Mouse (Mus musculus) stomach, embryonic 14.5 days (tissue): ENCODE measurements around the gene Ntrk2. TPM values are rescaled to one million over a fixed set of nuclear protein-coding genes. Genes with fewer than 3 reads are reported as not detected.

Experiments
- ATAC-seq: fragments of 200-750 bp; cut with Nextera tagmentation; 2 replicates; pipeline ENCODE4 v1.8.0; 2017; ENCODE audit warnings: low read depth, moderate TSS enrichment; ENCODE audit not compliant: insufficient number of reproducible peaks, insufficient read depth, low FRiP score
- H3K27ac ChIP-seq: fragments of 300-500 bp; sonication (generic); 2 replicates; pipeline ENCODE4 v1.5.1; 2014; ENCODE audit warnings: mild to moderate bottlenecking, low read length, moderate library complexity, mixed read lengths
- H3K27me3 ChIP-seq: fragments of 300-500 bp; sonication (generic); 2 replicates; pipeline ENCODE4 v1.6.1; 2014; ENCODE audit warnings: low read length, control low read depth, mixed read lengths; ENCODE audit not compliant: control insufficient read depth, insufficient read depth
- H3K36me3 ChIP-seq: fragments of 300-500 bp; sonication (generic); 2 replicates; pipeline ENCODE4 v1.6.1; 2014; ENCODE audit warnings: mild to moderate bottlenecking, control low read depth, low read length, moderate library complexity, mixed read lengths; ENCODE audit not compliant: control insufficient read depth, insufficient read depth
- H3K4me1 ChIP-seq: fragments of 300-500 bp; sonication (generic); 2 replicates; pipeline ENCODE4 v1.6.1; 2014; ENCODE audit warnings: low read length, control low read depth, mixed read lengths; ENCODE audit not compliant: control insufficient read depth, insufficient read depth
- H3K4me2 ChIP-seq: fragments of 300-500 bp; sonication (generic); replicated peaks from 2 replicates; pipeline ENCODE4 v1.6.1; 2014; ENCODE audit warnings: low read depth, low read length, control low read depth
- H3K4me3 ChIP-seq: fragments of 300-500 bp; sonication (generic); 2 replicates; pipeline ENCODE4 v1.5.1; 2014; ENCODE audit warnings: low read depth, low read length, control low read depth
- H3K9ac ChIP-seq: fragments of 300-500 bp; sonication (generic); replicated peaks from 2 replicates; pipeline ENCODE4 v1.6.1; 2014; ENCODE audit warnings: low read depth, mild to moderate bottlenecking, control low read depth, low read length, moderate library complexity, mixed read lengths
- H3K9me3 ChIP-seq: fragments of 300-500 bp; sonication (generic); 2 replicates; pipeline ENCODE4 v1.6.1; 2016; ENCODE audit warnings: low read depth, low read length, control low read depth; ENCODE audit not compliant: control insufficient read depth
- WGBS: fragments of 180-500 bp; shearing (Covaris S2); extraction: QIAGEN DNeasy Blood & Tissue Kit; methylation state at CpG from one replicate; pipeline ENCODE4 v1.1.7; 2014; 5-methylcytosine and 5-hydroxymethylcytosine counted together
- polyA plus RNA-seq: library from polyadenylated mRNA; unstranded; fragments of >200 nt; fragmentation: Nextera tagmentation; extraction: Ambion mirVana; gene quantifications from 2 replicates; pipeline ENCODE4 v1.2.1, GENCODE M21; 2014

Ntrk2 gene
- polyA plus RNA-seq, 1 experiment from 2014 or later: 2.3 TPM

DNA sequence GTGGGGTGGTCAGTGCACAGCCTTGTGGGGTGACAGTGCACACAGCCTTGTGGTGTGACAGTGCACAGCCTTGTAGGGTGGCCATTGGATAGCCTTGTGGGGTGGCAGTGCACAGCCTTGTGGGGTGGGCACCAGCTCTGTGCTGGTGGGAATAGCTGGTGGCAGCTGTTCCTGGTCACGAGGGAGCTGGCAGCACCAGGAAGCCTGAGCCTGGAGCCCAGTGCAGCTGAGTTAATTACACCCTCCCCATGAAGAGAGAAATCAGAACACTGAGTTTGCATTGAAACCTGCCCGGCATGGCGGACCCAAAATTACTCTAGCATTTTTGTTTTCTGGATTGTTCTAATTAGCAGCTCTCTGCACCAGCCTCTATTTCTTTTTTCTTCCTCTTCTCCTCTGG, 259.3 kb downstream of the Ntrk2 start:
- Histone ChIP-seq H3K27ac (no peak overlapping the region), H3K36me3 (no peaks in the 10 kb centered on the region), H3K4me1 (no peaks in the 10 kb centered on the region), H3K4me3 (no peak overlapping the region), H3K9ac (no peak overlapping the region), H3K9me3 (no peaks in the 10 kb centered on the region), H3K4me2 (no peak overlapping the region), H3K27me3 (no peaks in the 10 kb centered on the region)
- 74% methylated on average over 3 of the region's 3 CpGs for WGBS
- no peak for ATAC-seq

DNA sequence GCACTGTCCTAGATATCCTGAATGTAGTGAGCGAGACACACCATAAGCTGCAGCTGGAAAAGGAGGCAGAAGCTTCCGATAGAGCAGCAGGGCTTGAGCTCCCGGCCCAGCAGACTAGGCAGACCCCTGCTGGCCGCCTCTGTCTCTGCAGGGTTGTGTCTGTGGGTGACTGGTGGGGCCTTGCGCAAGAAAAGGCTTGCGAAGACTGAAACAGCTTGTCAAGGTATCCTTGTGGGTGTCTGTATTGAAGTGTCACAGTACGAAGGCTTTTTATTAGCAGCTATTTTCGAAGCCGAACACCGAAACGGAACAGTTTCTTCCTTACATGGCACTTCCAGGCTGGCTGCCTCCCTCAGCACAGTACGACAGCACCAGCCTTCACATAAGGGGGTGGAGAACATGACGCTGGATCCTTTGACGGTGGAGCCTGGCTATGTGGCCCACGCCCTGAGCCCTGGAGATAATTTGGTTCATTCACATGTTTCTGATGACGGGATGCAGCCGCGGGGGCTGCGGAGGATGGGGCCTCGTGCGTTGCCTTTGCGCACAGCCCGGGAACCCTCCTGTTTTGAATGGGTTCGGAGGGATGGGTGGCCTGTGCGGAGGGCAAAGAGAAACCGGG, 267.4 kb downstream of the Ntrk2 start:
- Histone ChIP-seq H3K27me3 (peaks cover 3% of the 10 kb centered on the region; the same call in 1 of the 2 replicates), H3K9me3 (no peaks in the 10 kb centered on the region), H3K27ac (no peak overlapping the region), H3K4me3 (no peak overlapping the region), H3K9ac (no peak overlapping the region), H3K4me1 (0 out of 2 replicates have a peak, but pooled peaks cover 2% of the 10 kb centered on the region), H3K36me3 (no peaks in the 10 kb centered on the region), H3K4me2 (peak overlapping the region; percentile 10)
- ATAC-seq: peak; percentile 80; the same call in 1 of the 2 replicates
- WGBS: 28% methylated on average over 26 of the region's 26 CpGs

DNA sequence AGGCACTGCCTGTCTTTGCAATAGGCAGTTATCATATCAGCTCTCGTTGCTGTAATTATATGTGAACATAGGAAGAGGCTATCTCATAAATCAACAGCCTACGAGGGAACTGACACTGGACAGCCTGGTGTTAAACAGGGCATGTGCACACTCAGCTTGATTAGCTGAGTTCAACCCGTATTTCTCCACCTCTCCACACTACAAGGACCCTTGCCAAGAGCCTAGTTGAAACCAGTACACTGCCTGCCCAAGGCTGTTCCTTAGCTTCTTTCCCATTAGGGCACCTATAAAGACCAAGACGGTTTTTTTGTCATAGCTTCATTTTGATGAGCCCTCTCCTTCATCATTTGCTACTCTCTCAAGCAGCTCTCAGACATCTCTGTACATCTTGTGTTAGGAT, 270.1 kb downstream of the Ntrk2 start:
- H3K9me3 ChIP-seq: no peaks in the 10 kb centered on the region
- WGBS: 54% methylated on average over 4 of the region's 4 CpGs

DNA sequence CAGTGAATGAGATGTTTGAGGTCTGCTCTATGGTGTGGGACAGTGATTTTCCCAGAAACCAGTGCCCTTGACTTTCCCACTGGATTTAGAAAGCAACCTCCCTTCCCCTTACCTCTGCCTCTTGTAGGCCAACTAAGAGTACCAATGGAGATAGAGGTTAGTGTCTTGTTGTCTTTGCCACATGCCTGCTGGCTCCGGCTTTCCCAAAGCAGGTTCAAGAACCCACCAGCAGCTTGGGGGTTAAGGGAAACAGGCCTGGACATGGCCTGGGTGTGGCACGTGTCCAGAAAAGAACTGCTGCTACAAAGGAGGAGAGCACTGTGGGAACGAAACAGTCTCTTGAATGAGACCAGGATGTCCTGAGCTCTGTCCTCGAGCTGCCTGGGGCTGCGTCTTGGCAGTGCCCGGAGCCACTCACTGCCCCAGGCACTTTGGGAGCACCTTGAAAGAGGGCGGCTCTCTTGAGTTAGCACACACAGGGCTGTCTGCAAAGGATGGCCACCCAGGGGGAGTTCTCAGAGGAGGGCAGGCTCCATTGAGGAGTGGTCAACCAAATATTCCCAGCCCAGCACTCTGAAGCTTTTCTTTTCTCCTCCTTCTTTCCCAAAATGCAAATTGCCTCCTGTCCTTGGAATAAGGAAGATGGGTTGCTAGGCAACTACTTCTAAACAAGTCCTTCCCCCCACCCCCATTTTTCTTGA, 273.5 kb downstream of the Ntrk2 start:
- Histone ChIP-seq H3K4me1 (no peaks in the 10 kb centered on the region), H3K9ac (no peak overlapping the region), H3K27me3 (no peaks in the 10 kb centered on the region), H3K4me3 (no peak overlapping the region), H3K9me3 (no peaks in the 10 kb centered on the region), H3K27ac (no peak overlapping the region), H3K36me3 (no peaks in the 10 kb centered on the region), H3K4me2 (no peak overlapping the region)
- WGBS: 68% methylated on average over 7 of the region's 7 CpGs
- ATAC-seq: no peak

More for the DNA sequence above, 270.1 kb downstream of the Ntrk2 start:
- Histone ChIP-seq H3K4me3 (no peak overlapping the region), H3K4me1 (0 out of 2 replicates have a peak, but pooled peaks cover 2% of the 10 kb centered on the region), H3K4me2 (no peak overlapping the region), H3K27ac (no peak overlapping the region), H3K36me3 (no peaks in the 10 kb centered on the region), H3K27me3 (peaks cover 3% of the 10 kb centered on the region; the same call in 1 of the 2 replicates), H3K9ac (no peak overlapping the region)
- no peak for ATAC-seq

DNA sequence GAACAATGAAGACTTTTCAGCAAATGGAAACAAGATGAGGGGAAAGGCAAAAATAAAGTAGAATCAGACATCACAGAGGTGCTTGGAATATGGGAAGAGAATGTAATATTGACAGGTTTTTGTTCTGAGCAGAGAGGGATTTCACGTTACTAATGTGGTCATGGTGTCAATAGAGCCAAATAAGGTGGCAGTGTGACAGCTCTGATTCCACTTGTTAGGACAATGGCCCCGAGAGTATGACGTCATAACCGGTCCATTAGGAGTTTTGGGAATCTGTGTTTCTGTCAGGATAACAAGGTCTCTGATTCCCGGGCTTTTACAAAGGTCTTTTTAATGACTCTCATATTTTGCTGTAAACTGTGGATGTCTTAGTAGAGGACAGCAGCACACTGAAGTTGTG, 274.1 kb downstream of the Ntrk2 start:
- H3K4me3 ChIP-seq: no peak overlapping the region
- no peak for ATAC-seq
- 71% methylated on average over 5 of the region's 5 CpGs for whole genome bisulfite sequencing
- no peaks in the 10 kb centered on the region for H3K4me1 ChIP-seq
- H3K9me3 ChIP-seq: no peaks in the 10 kb centered on the region
- no peaks in the 10 kb centered on the region for H3K27me3 ChIP-seq
- no peak overlapping the region for H3K9ac ChIP-seq
- H3K36me3 ChIP-seq: no peaks in the 10 kb centered on the region
- no peak overlapping the region for H3K27ac ChIP-seq
- no peak overlapping the region for H3K4me2 ChIP-seq

DNA sequence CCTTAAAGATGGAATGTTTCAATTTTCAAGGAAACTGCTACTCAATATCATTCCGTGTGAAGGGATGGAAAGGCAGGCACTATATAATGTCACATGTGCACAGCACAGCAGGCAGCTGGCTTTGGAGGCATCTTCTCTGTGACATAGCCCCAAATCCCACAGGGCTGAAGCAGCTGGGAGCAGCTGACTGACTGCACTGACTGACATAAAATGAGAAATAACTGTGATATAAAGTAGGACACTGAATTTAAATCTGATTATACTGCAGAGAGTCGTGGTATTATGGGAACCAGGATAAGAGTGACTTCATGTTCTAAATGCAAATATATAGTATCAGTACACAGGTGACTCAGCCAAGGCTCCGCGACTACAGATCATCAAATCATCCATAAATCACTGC, 282.6 kb downstream of the Ntrk2 start:
- no peak overlapping the region for H3K9ac ChIP-seq
- H3K4me2 ChIP-seq: no peak overlapping the region
- H3K27me3 ChIP-seq: no peaks in the 10 kb centered on the region
- no peaks in the 10 kb centered on the region for H3K4me1 ChIP-seq
- ATAC-seq: no peak
- no peaks in the 10 kb centered on the region for H3K9me3 ChIP-seq
- no peak overlapping the region for H3K27ac ChIP-seq
- H3K36me3 ChIP-seq: no peaks in the 10 kb centered on the region
- 72% methylated on average over 4 of the region's 4 CpGs for WGBS
- H3K4me3 ChIP-seq: no peak overlapping the region

DNA sequence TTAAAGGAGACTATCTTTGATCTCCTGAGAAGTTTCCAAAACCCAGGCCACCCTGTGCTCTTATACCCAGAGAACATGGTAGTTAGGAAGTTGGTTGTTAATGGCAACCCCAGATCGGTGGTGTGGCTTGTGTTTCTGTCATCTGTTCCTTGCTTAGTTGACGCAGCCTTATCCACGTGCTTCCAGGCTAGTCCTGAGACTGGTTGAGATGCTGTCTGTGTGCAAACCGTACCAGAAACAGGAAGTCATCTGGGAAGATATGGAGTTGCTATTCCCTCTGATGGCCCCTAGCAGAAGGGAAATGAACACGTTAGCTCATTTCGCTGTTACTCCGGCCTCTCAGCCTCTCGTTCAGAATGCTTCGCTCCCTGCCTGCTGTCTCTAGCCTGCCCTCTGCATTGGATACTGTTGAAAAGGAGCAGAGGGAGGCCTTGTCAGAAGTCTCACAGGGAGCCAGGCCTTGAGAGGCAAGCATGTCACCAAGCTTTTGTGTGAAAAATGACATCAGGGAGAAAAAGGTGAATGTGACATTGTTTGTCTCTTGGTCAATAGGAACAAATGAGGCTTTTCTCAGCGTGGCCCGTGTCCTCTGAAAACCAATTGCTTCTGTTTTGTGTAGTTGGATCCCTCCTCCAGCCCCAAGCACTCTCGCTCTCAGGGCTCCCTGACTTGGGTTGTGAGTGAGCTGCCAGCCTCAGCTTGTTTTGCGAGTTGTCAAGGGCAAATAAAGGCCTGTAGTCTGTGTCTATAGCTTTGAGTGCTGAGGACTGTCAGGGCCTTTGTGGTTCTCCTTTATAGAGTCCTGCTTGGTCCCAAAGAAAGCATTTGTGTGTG, 285.0 kb downstream of the Ntrk2 start:
- H3K27ac ChIP-seq: no peak overlapping the region
- WGBS: 50% methylated on average over 13 of the region's 13 CpGs
- H3K9me3 ChIP-seq: no peaks in the 10 kb centered on the region
- ATAC-seq: no peak
- H3K27me3 ChIP-seq: no peaks in the 10 kb centered on the region
- no peak overlapping the region for H3K4me2 ChIP-seq
- no peak overlapping the region for H3K4me3 ChIP-seq
- no peak overlapping the region for H3K9ac ChIP-seq
- no peaks in the 10 kb centered on the region for H3K4me1 ChIP-seq
- H3K36me3 ChIP-seq: no peaks in the 10 kb centered on the region

DNA sequence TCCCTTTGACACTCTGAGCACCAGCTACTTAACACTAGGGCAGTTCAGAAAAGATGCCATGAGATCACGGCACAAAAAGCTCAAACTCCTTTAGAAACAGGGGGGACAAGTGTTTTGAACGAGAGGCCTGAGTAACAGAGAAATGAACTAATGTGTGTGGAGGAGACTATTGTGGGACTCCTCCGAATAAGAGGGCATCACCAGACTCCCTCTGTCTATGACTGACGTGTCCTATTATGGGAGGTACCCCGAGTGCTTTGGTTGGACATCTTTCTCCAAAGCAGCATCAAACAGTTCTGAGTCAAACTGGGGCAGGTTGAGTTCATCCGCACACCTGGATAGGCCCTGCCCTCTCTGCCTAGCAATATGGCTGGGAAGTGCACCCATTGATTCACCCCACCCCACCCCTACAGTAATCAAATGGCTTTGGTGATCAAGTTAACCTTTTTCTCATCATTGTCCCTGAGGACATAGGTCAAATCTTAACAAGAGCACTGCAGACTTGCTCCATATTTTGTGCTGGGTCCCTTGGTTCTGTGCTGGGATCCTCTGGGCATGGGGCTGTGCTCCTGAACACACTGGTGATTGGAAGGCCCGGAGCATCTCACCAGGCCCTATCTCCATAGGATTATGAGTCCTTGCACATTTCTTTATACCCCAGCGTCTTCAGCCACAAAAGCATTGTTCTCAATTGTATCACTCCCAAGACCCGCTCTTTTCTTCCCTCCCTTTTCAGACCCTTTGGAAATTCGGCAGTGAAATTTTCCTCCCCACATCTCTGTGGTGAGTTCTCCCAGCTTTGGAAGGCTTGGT, 285.9 kb downstream of the Ntrk2 start:
- no peak for ATAC-seq
- H3K4me1 ChIP-seq: no peaks in the 10 kb centered on the region
- WGBS: 55% methylated on average over 10 of the region's 10 CpGs

More for the DNA sequence above, 285.9 kb downstream of the Ntrk2 start:
- H3K27ac ChIP-seq: no peak overlapping the region
- H3K9me3 ChIP-seq: no peaks in the 10 kb centered on the region
- H3K4me3 ChIP-seq: no peak overlapping the region
- H3K9ac ChIP-seq: no peak overlapping the region
- H3K27me3 ChIP-seq: no peaks in the 10 kb centered on the region
- no peak overlapping the region for H3K4me2 ChIP-seq
- no peaks in the 10 kb centered on the region for H3K36me3 ChIP-seq
